Mouse (Mus musculus) forebrain, postnatal 0 days (tissue): ENCODE measurements around the gene Ms4a12. TPM values are rescaled to one million over a fixed set of nuclear protein-coding genes. Genes with fewer than 3 reads are reported as not detected.

Experiments used
- ATAC-seq: fragments of 200-750 bp; cut with Nextera tagmentation; 2 replicates; pipeline ENCODE4 v1.8.0; 2017; ENCODE audit warnings: mild to moderate bottlenecking, moderate library complexity
- DNase-seq: peaks from one replicate; pipeline ENCODE4 v3.0.0-alpha.2; 2015
- H3K27ac ChIP-seq: fragments of 300-500 bp; sonication (generic); 2 replicates; pipeline ENCODE4 v1.5.1; 2014; ENCODE audit warnings: low read depth, mild to moderate bottlenecking, antibody characterized with exemption, low read length, moderate library complexity, mixed read lengths
- H3K27me3 ChIP-seq: fragments of 300-500 bp; sonication (generic); 2 replicates; pipeline ENCODE4 v1.6.1; 2014; ENCODE audit warnings: mild to moderate bottlenecking, low read length, mixed read lengths; ENCODE audit not compliant: insufficient read depth
- H3K36me3 ChIP-seq: fragments of 300-500 bp; sonication (generic); 2 replicates; pipeline ENCODE4 v1.6.1; 2014; ENCODE audit warnings: mild to moderate bottlenecking, moderate library complexity; ENCODE audit not compliant: insufficient read depth
- H3K4me1 ChIP-seq: fragments of 300-500 bp; sonication (generic); 2 replicates; pipeline ENCODE4 v1.6.1; 2014; ENCODE audit warnings: antibody characterized with exemption; ENCODE audit not compliant: insufficient read depth
- H3K4me2 ChIP-seq: fragments of 300-500 bp; sonication (generic); 2 replicates; pipeline ENCODE4 v1.6.1; 2014; ENCODE audit warnings: low read depth, mild to moderate bottlenecking, moderate library complexity
- H3K4me3 ChIP-seq: fragments of 300-500 bp; sonication (generic); 2 replicates; pipeline ENCODE4 v1.5.1; 2014; ENCODE audit warnings: low read depth, low read length, mixed read lengths
- H3K9ac ChIP-seq: fragments of 300-500 bp; sonication (generic); 2 replicates; pipeline ENCODE4 v1.6.1; 2014; ENCODE audit warnings: mild to moderate bottlenecking
- H3K9me3 ChIP-seq: fragments of 300-500 bp; sonication (generic); 2 replicates; pipeline ENCODE4 v1.6.1; 2016; ENCODE audit warnings: low read length
- CTCF ChIP-seq: sonication (generic); IDR thresholded peaks from 2 replicates; pipeline ENCODE4 v1.5.1; 2016; ENCODE audit warnings: antibody characterized with exemption, control low read depth, low read depth
- WGBS: fragments of 180-500 bp; shearing (Covaris S2); extraction: QIAGEN DNeasy Blood & Tissue Kit; methylation state at CpG from one replicate; pipeline ENCODE4 v1.1.7; 2014; 5-methylcytosine and 5-hydroxymethylcytosine counted together
- polyA plus RNA-seq: library from polyadenylated mRNA; unstranded; fragments of >200 nt; fragmentation: Nextera tagmentation; extraction: Ambion mirVana; gene quantifications from 2 replicates; pipeline ENCODE4 v1.2.1, GENCODE M21; 2015
- total RNA-seq: library from RNA; depleted of rRNA; stranded (reverse); fragments of >200 nt; gene quantifications from 2 replicates; pipeline ENCODE4 v1.2.3, GENCODE M21; 2014

Ms4a12 gene
- total and polyA plus RNA-seq, 2 experiments from 2014 or later = not detected

GRCm38 (mm10) chr19:11261522-11261921, 29.3 kb upstream of the Ms4a12 start:
- Histone ChIP-seq H3K4me2 (no peak overlapping the region), H3K27ac (no peak overlapping the region), H3K27me3 (no peaks in the 10 kb centered on the region), H3K9me3 (no peaks in the 10 kb centered on the region), H3K4me1 (no peaks in the 10 kb centered on the region), H3K36me3 (no peaks in the 10 kb centered on the region), H3K9ac (no peak overlapping the region), H3K4me3 (no peak overlapping the region)
- no peak for DNase-seq
- WGBS = 100% methylated on average over 2 of the region's 2 CpGs
- no peak for TF ChIP-seq CTCF
- no peak for ATAC-seq

- H3K36me3 ChIP-seq = no peaks in the 10 kb centered on the region
- no peak overlapping the region for H3K9ac ChIP-seq
- TF ChIP-seq CTCF = no peak
- no peak overlapping the region for H3K4me2 ChIP-seq
- H3K9me3 ChIP-seq = no peaks in the 10 kb centered on the region
- no peak overlapping the region for H3K4me3 ChIP-seq
- H3K27ac ChIP-seq = no peak overlapping the region
- H3K4me1 ChIP-seq = no peaks in the 10 kb centered on the region
- H3K27me3 ChIP-seq = no peaks in the 10 kb centered on the region
- ATAC-seq = no peak
- no peak for DNase-seq
These were observed 12.0 kb upstream of the Ms4a12 start for GRCm38 (mm10) chr19:11244230-11244629.

- Histone ChIP-seq H3K4me2 (no peak overlapping the region), H3K27me3 (no peaks in the 10 kb centered on the region), H3K9me3 (no peaks in the 10 kb centered on the region), H3K4me1 (no peaks in the 10 kb centered on the region), H3K9ac (no peak overlapping the region), H3K36me3 (no peaks in the 10 kb centered on the region), H3K27ac (no peak overlapping the region), H3K4me3 (no peak overlapping the region)
- ATAC-seq (no peak), DNase-seq (no peak)
- no peak for TF ChIP-seq CTCF
- 45% methylated on average over 5 of the region's 5 CpGs for WGBS
These were observed 10.3 kb upstream of the Ms4a12 start for GRCm38 (mm10) chr19:11242560-11242959.

GRCm38 (mm10) chr19:11235820-11236219, 3.6 kb upstream of the Ms4a12 start:
- Histone ChIP-seq H3K9me3 (no peaks in the 10 kb centered on the region), H3K36me3 (no peaks in the 10 kb centered on the region), H3K27ac (no peak overlapping the region), H3K4me3 (no peak overlapping the region), H3K4me1 (no peaks in the 10 kb centered on the region), H3K9ac (no peak overlapping the region), H3K4me2 (no peak overlapping the region), H3K27me3 (no peaks in the 10 kb centered on the region)
- DNase-seq = no peak
- no peak for TF ChIP-seq CTCF
- no peak for ATAC-seq

GRCm38 (mm10) chr19:11234921-11235735, 2.9 kb upstream of the Ms4a12 start:
- WGBS = 72% methylated on average over 5 of the region's 5 CpGs

GRCm38 (mm10) chr19:11234244-11234643, 2.0 kb upstream of the Ms4a12 start:
- Histone ChIP-seq H3K4me1 (no peaks in the 10 kb centered on the region), H3K9me3 (no peaks in the 10 kb centered on the region), H3K4me2 (no peak overlapping the region), H3K9ac (no peak overlapping the region), H3K4me3 (no peak overlapping the region), H3K27me3 (no peaks in the 10 kb centered on the region), H3K27ac (no peak overlapping the region), H3K36me3 (no peaks in the 10 kb centered on the region)
- DNase-seq = no peak
- 75% methylated on average over 5 of the region's 5 CpGs for WGBS
- ATAC-seq = no peak
- no peak for TF ChIP-seq CTCF

More at GRCm38 (mm10) chr19:11234921-11235735, 2.9 kb upstream of the Ms4a12 start:
- no peaks in the 10 kb centered on the region for H3K36me3 ChIP-seq
- no peak for TF ChIP-seq CTCF
- H3K27me3 ChIP-seq = no peaks in the 10 kb centered on the region
- H3K4me2 ChIP-seq = no peak overlapping the region
- no peak overlapping the region for H3K4me3 ChIP-seq
- no peak for DNase-seq
- no peaks in the 10 kb centered on the region for H3K9me3 ChIP-seq
- no peak for ATAC-seq
- H3K27ac ChIP-seq = no peak overlapping the region
- H3K4me1 ChIP-seq = no peaks in the 10 kb centered on the region
- no peak overlapping the region for H3K9ac ChIP-seq

- Histone ChIP-seq H3K27ac (no peak within 1 kb of the TSS), H3K4me3 (no peak within 1 kb of the TSS), H3K9ac (no peak within 1 kb of the TSS), H3K4me1 (no peaks in the 10 kb centered on the region), H3K9me3 (no peaks in the 10 kb centered on the region), H3K27me3 (no peaks in the 10 kb centered on the region), H3K36me3 (no peaks in the 10 kb centered on the region), H3K4me2 (no peak within 1 kb of the TSS)
- WGBS = 66% methylated on average over 12 of the region's 12 CpGs
- no peak for TF ChIP-seq CTCF
- no peak for DNase-seq
- no peak for ATAC-seq
These were observed 35.7 kb downstream of the Ms4a12 start, which contains the start of gene Ms4a13 for GRCm38 (mm10) chr19:11196546-11196945. Gene Ms4a13, minus strand, starts transcription at chr19:11196737.
